Mouse (Mus musculus): ENCODE results near the gene Eps8l2. TPM values are rescaled to one million over a fixed set of nuclear protein-coding genes. Genes with fewer than 3 reads are reported as not detected.

Gene Eps8l2
- polyA plus RNA-seq, 1 experiment from 2014 or later, result 2.2 TPM

- no peak overlapping the region for H3K9ac ChIP-seq (ENCODE audit: low read length)
- H3K27me3 ChIP-seq (ENCODE audit: control insufficient read depth, insufficient read depth, low read length), result peaks cover 9% of the 10 kb centered on the region; the same call in 1 of the 2 replicates
- no peak overlapping the region for H3K27ac ChIP-seq (ENCODE audit: low read depth, low read length)
- ATAC-seq (ENCODE audit: insufficient read depth, low FRiP score, low TSS enrichment) (no peak), DNase-seq (ENCODE audit: low spot score) (no peak)
- no peaks in the 10 kb centered on the region for H3K4me1 ChIP-seq (ENCODE audit: control insufficient read depth, insufficient read depth, low read length)
- H3K4me3 ChIP-seq (ENCODE audit: low read depth, low read length), result no peak overlapping the region
- 71% methylated on average over 3 of the region's 3 CpGs for WGBS
- H3K36me3 ChIP-seq (ENCODE audit: control insufficient read depth, insufficient read depth, low read length), result no peaks in the 10 kb centered on the region
- no peak overlapping the region for H3K4me2 ChIP-seq (ENCODE audit: low read depth)
- no peaks in the 10 kb centered on the region for H3K9me3 ChIP-seq (ENCODE audit: control insufficient read depth, low read length)
Observed at GRCm38 (mm10) chr7:141365049-141365445, 26.4 kb downstream of the Eps8l2 start.

DNA sequence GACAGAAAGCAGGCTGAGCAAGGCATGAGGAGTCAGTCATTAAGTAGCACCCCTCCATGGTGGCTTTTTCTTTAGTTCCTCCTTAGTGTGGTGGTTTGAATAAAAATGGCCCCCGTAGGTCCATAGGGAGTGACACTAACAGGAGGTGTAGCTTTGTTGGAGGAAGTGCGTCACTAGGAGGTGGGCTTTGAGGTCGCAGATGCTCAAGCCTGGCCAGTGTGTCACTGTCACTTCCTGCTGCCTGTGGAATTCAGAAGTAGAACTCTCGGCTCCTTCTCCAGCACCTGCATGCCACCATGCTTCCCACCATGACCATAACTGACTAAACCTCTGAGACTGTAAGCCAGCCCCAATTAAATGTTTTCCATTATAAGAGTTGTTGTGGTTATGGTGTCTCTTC is 28.7 kb downstream of the Eps8l2 start:
- no peaks in the 10 kb centered on the region for H3K4me1 ChIP-seq (ENCODE audit: control insufficient read depth, insufficient read depth, low read length)
- WGBS, result 79% methylated on average over 4 of the region's 4 CpGs
- ATAC-seq (ENCODE audit: insufficient read depth, low FRiP score, low TSS enrichment) (no peak), DNase-seq (ENCODE audit: low spot score) (no peak)
- H3K36me3 ChIP-seq (ENCODE audit: control insufficient read depth, insufficient read depth, low read length), result no peaks in the 10 kb centered on the region
- H3K4me2 ChIP-seq (ENCODE audit: low read depth), result no peak overlapping the region
- no peak overlapping the region for H3K4me3 ChIP-seq (ENCODE audit: low read depth, low read length)
- H3K9ac ChIP-seq (ENCODE audit: low read length), result no peak overlapping the region
- no peak overlapping the region for H3K27ac ChIP-seq (ENCODE audit: low read depth, low read length)
- H3K9me3 ChIP-seq (ENCODE audit: control insufficient read depth, low read length), result no peaks in the 10 kb centered on the region
- no peaks in the 10 kb centered on the region for H3K27me3 ChIP-seq (ENCODE audit: control insufficient read depth, insufficient read depth, low read length)

DNA sequence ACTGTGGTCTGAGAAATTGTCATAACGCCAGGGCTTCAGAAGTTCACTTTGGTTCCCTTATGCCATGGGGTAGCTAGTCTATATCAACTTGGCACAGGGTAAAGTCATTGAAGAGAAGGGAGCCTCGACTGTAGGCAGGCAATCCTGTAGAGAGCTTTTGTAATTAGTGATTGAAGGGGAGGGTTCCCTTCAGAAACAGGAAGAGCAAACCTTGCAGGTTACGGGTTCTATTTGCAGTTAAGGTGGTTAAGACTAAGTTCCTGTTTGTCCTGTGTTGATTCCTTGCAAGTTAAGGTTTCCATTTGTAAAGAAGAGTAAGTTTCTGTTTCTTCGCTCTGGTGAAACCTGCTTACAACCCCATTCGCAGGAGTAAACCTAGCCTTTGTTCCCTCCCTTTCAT is 31.2 kb downstream of the Eps8l2 start:
- Histone ChIP-seq H3K4me2 (ENCODE audit: low read depth) (no peak overlapping the region), H3K27ac (ENCODE audit: low read depth, low read length) (no peak overlapping the region), H3K27me3 (ENCODE audit: control insufficient read depth, insufficient read depth, low read length) (no peaks in the 10 kb centered on the region), H3K4me3 (ENCODE audit: low read depth, low read length) (no peak overlapping the region), H3K36me3 (ENCODE audit: control insufficient read depth, insufficient read depth, low read length) (no peaks in the 10 kb centered on the region), H3K9me3 (ENCODE audit: control insufficient read depth, low read length) (no peaks in the 10 kb centered on the region), H3K9ac (ENCODE audit: low read length) (no peak overlapping the region), H3K4me1 (ENCODE audit: control insufficient read depth, insufficient read depth, low read length) (no peaks in the 10 kb centered on the region)
- DNase-seq (ENCODE audit: low spot score), result no peak
- ATAC-seq (ENCODE audit: insufficient read depth, low FRiP score, low TSS enrichment), result no peak
- 64% methylated on average over 5 of the region's 5 CpGs for WGBS

DNA sequence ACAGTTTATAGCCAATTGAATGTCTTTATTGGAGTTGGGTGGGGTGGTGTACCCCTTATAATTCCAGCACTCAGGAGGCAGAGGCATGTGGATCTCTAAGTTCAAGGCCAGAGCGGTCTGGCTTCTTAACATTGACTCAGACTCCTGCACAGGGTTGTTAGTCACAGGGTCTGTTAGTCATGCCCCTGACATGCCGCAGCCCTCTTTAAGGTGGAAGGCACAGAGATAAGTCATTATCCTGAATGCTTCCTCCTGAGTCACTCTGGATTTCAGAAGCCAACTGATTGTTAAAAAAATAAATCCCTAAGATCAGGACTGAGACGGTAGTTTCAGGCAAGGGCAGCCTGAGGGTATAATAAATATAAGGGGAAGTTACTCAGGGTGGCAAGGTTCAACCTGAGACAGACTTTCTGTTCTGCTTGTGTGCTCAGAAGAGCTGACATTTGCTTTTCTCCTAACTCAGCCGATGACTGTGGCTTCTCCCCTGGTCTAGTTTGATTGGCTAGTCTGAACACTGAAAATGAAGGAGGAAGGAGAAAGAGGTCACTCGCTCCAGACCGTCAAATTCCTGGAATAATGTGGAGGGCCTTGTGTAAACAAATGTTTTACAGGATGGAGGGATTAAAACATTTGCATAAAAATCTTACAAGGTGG is 33.4 kb downstream of the Eps8l2 start:
- Histone ChIP-seq H3K4me3 (ENCODE audit: low read depth, low read length) (no peak overlapping the region), H3K4me1 (ENCODE audit: control insufficient read depth, insufficient read depth, low read length) (no peaks in the 10 kb centered on the region), H3K9me3 (ENCODE audit: control insufficient read depth, low read length) (no peaks in the 10 kb centered on the region), H3K27ac (ENCODE audit: low read depth, low read length) (no peak overlapping the region), H3K9ac (ENCODE audit: low read length) (no peak overlapping the region), H3K27me3 (ENCODE audit: control insufficient read depth, insufficient read depth, low read length) (no peaks in the 10 kb centered on the region), H3K4me2 (ENCODE audit: low read depth) (no peak overlapping the region), H3K36me3 (ENCODE audit: control insufficient read depth, insufficient read depth, low read length) (no peaks in the 10 kb centered on the region)
- 76% methylated on average over 6 of the region's 6 CpGs for WGBS
- ATAC-seq (ENCODE audit: insufficient read depth, low FRiP score, low TSS enrichment) (no peak), DNase-seq (ENCODE audit: low spot score) (no peak)

- ATAC-seq (ENCODE audit: insufficient read depth, low FRiP score, low TSS enrichment), result no peak
- H3K4me1 ChIP-seq (ENCODE audit: control insufficient read depth, insufficient read depth, low read length), result no peaks in the 10 kb centered on the region
- 44% methylated on average over 6 of the region's 6 CpGs for WGBS
Observed at GRCm38 (mm10) chr7:141373611-141374010, 34.9 kb downstream of the Eps8l2 start.

GRCm38 (mm10) chr7:141374399-141374798 is 35.7 kb downstream of the Eps8l2 start:
- Histone ChIP-seq H3K9ac (ENCODE audit: low read length) (no peak overlapping the region), H3K27ac (ENCODE audit: low read depth, low read length) (no peak overlapping the region), H3K4me1 (ENCODE audit: control insufficient read depth, insufficient read depth, low read length) (no peaks in the 10 kb centered on the region), H3K9me3 (ENCODE audit: control insufficient read depth, low read length) (no peaks in the 10 kb centered on the region), H3K4me2 (ENCODE audit: low read depth) (no peak overlapping the region), H3K27me3 (ENCODE audit: control insufficient read depth, insufficient read depth, low read length) (no peaks in the 10 kb centered on the region), H3K4me3 (ENCODE audit: low read depth, low read length) (no peak overlapping the region), H3K36me3 (ENCODE audit: control insufficient read depth, insufficient read depth, low read length) (no peaks in the 10 kb centered on the region)
- DNase-seq (ENCODE audit: low spot score) (no peak), ATAC-seq (ENCODE audit: insufficient read depth, low FRiP score, low TSS enrichment) (no peak)

More at GRCm38 (mm10) chr7:141373611-141374010, 34.9 kb downstream of the Eps8l2 start:
- Histone ChIP-seq H3K27ac (ENCODE audit: low read depth, low read length) (no peak overlapping the region), H3K4me2 (ENCODE audit: low read depth) (no peak overlapping the region), H3K9me3 (ENCODE audit: control insufficient read depth, low read length) (no peaks in the 10 kb centered on the region), H3K9ac (ENCODE audit: low read length) (no peak overlapping the region), H3K27me3 (ENCODE audit: control insufficient read depth, insufficient read depth, low read length) (no peaks in the 10 kb centered on the region), H3K36me3 (ENCODE audit: control insufficient read depth, insufficient read depth, low read length) (no peaks in the 10 kb centered on the region), H3K4me3 (ENCODE audit: low read depth, low read length) (no peak overlapping the region)
- DNase-seq (ENCODE audit: low spot score), result no peak

DNA sequence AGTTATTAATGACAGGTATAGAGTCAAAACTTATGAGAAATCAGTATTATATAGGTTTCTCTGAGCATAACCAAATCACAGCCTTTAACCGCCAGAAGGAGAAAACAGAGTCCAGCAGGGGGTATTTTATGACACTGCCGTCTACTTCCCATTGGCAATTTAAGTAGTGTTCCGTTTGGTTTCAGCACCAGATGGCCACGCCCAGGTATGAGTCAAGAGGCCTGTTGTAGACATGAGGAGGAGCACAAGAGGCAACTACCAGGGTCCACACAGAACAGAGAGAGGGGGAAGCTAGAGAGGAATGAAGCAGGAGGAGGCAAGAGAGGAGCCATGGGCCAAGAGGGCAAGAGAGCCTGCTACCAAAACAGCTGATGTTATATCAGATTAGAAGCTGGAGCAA is 40.9 kb downstream of the Eps8l2 start:
- H3K27me3 ChIP-seq (ENCODE audit: control insufficient read depth, insufficient read depth, low read length), result no peaks in the 10 kb centered on the region
- no peak overlapping the region for H3K9ac ChIP-seq (ENCODE audit: low read length)
- DNase-seq (ENCODE audit: low spot score) (no peak), ATAC-seq (ENCODE audit: insufficient read depth, low FRiP score, low TSS enrichment) (no peak)
- no peak overlapping the region for H3K4me2 ChIP-seq (ENCODE audit: low read depth)
- no peaks in the 10 kb centered on the region for H3K9me3 ChIP-seq (ENCODE audit: control insufficient read depth, low read length)
- no peaks in the 10 kb centered on the region for H3K4me1 ChIP-seq (ENCODE audit: control insufficient read depth, insufficient read depth, low read length)
- no peaks in the 10 kb centered on the region for H3K36me3 ChIP-seq (ENCODE audit: control insufficient read depth, insufficient read depth, low read length)
- no peak overlapping the region for H3K4me3 ChIP-seq (ENCODE audit: low read depth, low read length)
- no peak overlapping the region for H3K27ac ChIP-seq (ENCODE audit: low read depth, low read length)
- WGBS, result 36% methylated on average over 4 of the region's 4 CpGs

- WGBS, result 81% methylated on average over 4 of the region's 4 CpGs
- Histone ChIP-seq H3K4me2 (ENCODE audit: low read depth) (no peak overlapping the region), H3K9ac (ENCODE audit: low read length) (no peak overlapping the region), H3K27me3 (ENCODE audit: control insufficient read depth, insufficient read depth, low read length) (no peaks in the 10 kb centered on the region), H3K9me3 (ENCODE audit: control insufficient read depth, low read length) (no peaks in the 10 kb centered on the region), H3K4me3 (ENCODE audit: low read depth, low read length) (no peak overlapping the region), H3K27ac (ENCODE audit: low read depth, low read length) (no peak overlapping the region), H3K4me1 (ENCODE audit: control insufficient read depth, insufficient read depth, low read length) (no peaks in the 10 kb centered on the region), H3K36me3 (ENCODE audit: control insufficient read depth, insufficient read depth, low read length) (no peaks in the 10 kb centered on the region)
- DNase-seq (ENCODE audit: low spot score) (no peak), ATAC-seq (ENCODE audit: insufficient read depth, low FRiP score, low TSS enrichment) (no peak)
Observed at GRCm38 (mm10) chr7:141381068-141381835, 42.6 kb downstream of the Eps8l2 start.
